Mouse (Mus musculus): ENCODE data around the gene Gpatch4.

Gene Gpatch4

DNA sequence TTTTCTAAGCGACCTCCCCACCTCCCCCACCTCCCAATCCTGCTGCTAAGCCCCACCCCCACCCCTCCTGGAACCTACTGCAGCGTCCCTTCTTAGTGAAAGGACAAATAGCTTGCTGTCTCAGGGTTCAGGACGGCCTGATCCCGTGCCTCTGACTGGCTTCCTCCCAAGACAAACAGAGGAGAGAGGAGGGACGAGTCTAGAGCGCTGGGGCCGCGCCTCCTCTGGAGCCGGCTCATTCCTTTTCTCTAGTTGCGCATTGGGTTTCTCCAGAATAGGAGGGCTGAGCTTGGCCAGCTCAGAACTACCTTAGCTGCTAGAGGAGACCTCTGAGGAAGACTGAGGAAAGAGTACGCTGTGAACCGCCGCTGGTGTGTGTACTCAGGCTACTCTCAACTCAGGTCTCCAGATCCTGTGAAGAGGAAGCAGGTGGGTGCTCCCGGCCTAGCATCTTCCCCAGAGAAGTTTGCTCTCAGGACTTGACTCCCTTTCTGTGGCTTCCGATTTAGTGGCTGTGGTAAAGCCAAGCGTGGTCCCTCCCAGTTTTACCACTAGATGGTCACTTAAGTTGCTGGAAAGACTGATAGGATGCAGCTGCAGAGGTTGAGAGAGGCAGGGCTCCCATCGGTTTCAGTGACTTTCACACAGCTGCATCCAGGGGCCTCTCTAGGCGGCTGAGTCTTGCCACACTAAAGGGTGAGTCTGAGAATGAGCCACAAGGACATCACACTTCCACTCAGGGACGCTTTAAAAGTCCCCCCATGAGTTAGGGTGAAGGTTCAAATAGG lies 12.1 kb upstream of the Gpatch4 start:
- DNase-seq (ENCODE audit: low read depth, low spot score), result no peak

DNA sequence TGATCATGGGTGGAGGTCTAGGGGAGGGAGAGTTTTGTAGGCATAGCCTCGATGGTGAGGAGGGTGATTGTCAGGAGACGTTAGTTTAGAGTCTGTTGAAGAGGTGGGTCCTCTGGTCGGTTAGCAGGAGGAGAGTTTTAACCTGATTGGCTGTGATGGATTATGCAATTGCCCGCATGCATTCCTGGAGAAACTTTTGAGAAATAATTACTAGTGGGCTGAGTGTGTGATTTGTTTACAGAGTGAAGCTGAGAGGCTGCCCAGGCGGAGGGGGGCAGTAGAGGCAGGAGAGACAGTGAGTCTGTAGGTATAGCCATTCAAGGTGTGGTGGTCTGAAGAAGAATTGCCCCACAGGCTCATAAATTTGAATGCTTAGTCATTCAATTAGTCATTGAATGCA lies 9.4 kb upstream of the Gpatch4 start:
- DNase-seq (ENCODE audit: low read depth, low spot score), result no peak

DNA sequence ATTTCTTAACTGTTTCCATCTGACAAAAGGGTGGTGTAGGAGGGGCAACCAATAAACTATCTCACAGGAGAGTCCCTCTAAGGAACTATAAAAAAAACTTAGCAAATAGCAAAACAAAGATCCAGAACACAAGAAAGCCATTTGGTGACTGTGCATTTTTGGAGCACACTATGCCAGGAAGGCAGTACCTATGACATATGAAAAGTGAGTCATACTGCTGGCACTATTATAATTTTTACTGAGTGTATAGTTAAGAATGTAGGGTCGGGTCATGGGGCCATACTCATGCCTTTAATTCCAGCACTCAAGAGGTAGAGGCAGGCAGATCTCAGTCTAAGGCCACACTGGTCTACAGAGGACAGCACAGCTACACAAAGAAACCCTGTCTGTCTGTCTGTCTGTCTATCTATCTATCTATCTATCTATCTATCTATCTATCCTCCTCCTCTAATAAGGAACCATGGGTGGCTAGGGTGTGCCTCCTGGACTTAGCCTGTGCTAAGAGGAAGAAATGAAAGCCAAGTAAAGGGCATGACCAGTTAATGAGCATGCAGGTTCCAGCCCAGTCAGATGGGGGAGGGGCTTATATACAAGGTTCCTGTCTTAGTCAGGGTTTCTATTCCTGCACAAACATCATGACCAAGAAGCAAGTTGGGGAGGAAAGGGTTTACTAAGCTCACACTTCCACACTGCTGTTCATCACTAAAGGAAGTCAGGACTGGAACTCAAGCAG lies 7.2 kb upstream of the Gpatch4 start:
- DNase-seq (ENCODE audit: low read depth, low spot score), result no peak

DNA sequence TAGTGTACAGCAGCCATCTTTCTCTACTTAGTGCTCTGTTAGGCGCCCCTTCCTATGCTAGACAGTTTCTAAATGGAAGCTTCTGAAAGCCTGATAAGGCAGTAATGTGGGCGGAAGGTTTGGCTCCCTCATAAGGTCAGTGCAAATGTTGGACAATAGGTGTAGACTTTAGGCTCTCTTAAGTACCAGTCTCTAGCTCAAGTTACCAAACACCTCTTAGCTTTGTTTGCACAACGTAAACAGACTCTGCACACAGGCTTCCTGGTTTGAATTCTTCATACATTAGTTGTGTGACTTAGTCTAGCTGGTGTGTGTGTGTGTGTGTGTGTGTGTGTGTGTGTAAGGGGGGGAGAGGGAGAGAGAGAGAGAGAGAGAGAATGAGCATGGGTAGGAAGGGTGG lies 6.6 kb downstream of the Gpatch4 start:
- DNase-seq (ENCODE audit: low read depth, low spot score), result no peak

DNA sequence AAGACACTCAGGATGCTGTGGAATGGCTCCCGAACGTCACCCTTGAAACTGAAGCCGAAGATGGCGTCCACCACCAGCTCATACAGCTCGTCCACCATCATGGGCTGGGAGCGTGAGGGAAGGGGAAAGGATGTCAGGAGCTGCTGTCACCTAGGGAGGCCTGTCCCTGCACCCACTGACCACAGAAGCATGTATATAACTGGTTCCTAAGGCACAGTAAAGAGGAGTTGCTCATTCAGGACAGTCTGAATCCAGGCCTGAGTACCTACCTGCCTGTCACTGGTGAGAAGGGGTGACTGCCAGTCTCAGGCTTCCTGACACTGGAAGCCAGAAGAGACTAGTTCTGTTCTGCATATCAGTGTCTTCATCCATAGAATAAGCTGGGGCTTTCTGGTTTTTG lies 14.1 kb downstream of the Gpatch4 start:
- DNase-seq (ENCODE audit: low read depth, low spot score), result no peak

DNA sequence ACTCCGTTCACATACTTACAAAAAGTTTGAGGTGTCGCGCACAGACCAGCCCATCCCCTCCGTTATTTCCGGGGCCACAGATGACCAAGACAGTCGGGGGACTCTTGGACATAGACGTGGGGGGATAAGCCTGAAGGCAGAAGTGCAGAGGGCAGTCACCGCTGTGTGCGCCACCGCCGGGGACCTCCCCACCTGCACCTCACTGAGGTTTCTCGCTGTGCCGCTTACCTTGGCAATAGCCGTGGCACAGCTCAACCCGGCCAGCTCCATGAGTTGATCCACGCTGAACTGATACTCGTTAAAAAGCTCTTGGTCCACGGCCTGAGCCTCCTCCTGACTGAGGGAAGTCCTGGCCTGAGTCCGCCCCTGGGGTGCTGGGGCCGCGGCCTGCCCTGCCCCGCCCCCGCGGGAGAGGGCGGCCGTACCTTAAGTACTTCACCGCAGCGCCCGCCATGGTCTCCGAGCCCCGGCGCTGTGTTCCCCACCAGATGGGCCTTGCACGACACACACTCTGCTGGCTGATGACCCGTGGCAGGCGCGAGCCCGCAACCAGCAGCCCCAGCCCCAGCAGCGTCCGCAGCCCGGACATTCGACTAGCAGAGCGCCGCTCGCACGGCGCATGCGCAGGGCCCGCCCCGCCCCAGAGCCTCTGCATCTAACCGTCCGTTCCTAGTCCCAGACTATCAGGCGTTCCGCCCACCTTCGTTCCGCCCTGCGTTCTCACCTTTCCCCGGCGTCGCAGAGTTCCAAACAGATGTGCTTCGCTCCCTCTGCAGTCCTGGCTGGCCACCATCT lies 15.2 kb downstream of the Gpatch4 start, which contains the start of gene Naxe:
Gene Naxe (minus strand): TSS at position 594 of the 795 bp plus-strand sequence.
- peak; percentile 92 for DNase-seq (ENCODE audit: low read depth, low spot score)

DNA sequence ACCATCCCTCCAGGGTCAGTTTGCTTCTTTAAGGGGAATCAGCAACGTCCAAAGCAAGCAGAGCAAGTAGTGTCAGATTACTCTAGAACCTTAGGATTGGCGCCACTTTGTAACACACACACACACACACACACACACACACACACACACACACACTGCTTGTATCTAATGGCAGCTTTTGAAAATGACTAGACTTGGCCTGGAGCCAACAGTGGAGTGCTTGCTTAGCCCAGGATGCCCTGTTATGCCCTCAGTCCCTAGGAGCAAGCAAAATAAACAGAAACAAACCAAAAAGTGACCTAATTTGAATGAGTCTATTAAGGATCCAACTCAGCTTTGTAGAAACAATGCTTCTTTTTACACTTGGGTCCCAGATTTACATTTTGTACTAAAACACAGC lies 25.5 kb downstream of the Gpatch4 start:
- DNase-seq (ENCODE audit: low read depth, low spot score), result no peak

DNA sequence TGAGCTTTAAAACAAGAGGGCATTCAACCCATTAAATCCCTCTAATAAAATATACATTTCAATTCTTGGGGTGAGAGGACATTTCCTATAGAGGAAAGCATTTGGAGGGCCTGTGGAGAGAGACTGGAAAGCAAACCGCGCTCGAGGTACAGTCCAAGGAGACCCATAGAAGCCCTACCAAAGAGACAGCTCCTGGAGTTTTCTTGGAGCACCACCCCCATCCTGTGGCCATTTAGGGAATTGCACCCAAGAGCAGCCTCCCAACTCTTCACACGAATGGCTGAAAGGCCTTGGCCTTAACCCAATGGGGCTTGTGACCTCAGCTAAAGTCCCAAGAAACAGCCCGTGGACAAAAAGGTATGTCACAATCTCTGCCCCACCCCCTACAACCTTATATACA lies 28.9 kb downstream of the Gpatch4 start:
- peak; percentile 87 for DNase-seq (ENCODE audit: low read depth, low spot score)

DNA sequence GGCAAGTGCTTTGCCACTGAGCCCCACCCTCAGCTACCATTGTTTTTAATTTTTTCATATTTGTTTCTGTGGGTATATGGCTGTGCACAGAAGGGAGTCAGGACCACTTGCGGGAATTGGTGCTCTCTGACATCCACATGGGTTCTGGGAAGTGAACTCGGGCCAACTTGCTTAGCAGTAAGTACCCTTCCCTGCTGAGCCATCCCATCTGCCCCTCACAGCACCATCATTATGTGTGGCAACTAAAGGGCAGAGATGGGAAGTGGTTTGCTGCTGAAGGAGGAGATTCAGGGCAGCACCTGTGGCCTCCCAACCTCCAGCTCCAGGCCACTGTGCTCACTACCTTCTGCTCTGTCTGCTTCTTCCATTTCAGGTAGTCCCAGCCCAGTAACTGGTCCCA lies 30.7 kb downstream of the Gpatch4 start:
- no peak for DNase-seq (ENCODE audit: low read depth, low spot score)

DNA sequence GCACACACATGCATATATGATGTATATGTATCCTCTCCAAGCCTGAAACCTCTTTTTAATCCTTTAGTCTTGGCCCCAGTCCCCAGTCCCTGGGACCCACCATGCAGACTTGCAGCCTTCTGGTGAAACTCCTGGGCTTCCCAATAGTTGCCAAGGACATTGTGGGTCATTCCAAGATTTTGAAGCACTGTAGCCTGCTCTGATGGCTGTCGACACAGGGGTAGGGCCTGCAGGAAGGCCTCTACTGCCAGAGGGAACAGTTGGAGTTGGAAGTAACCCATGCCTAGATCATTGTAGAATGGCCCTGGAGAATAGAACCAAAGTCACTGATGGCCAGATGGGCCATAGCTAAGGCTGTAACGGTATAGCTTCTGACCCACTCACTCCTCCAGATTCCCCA lies 31.4 kb downstream of the Gpatch4 start:
- no peak for DNase-seq (ENCODE audit: low read depth, low spot score)

DNA sequence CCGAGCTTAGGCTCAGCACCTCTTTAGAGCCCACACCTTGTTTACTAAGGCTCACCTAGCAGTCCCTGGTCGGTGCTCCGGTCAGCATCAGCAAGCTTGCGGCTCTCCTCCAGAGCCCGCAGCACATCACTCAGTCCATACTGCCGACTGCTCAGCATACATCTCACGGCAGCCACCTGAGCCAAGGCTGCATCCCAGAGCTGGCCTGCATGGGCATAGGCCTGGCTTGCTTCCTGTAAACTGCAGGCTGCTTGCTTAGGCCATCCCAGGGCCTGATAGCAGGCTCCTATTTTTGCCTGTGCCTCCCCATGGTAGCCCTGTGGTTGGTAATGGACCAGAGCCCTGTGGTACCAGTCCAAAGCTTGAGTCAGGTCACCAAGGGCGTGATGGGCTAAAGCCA lies 31.9 kb downstream of the Gpatch4 start:
- DNase-seq (ENCODE audit: low read depth, low spot score), result no peak

DNA sequence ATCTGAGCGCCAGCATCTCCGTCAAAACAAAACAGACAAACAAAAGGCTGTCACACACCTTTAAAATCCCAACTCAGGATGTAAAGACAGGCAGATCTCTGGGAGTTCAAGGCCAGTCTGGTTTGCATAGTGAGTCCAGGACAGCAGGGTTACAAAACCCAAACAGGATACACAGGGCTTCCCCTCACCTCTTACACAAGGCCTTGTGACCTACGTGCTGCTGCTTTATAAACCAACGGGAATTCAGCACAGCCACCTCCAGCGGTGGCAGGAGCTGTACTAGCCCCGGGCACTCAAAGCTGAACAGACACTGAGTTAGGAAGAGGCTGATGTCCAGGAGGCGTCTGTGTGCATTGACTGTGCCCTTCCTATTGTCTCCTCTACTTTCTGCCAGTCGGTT lies 34.5 kb downstream of the Gpatch4 start:
- DNase-seq (ENCODE audit: low read depth, low spot score), result no peak

DNA sequence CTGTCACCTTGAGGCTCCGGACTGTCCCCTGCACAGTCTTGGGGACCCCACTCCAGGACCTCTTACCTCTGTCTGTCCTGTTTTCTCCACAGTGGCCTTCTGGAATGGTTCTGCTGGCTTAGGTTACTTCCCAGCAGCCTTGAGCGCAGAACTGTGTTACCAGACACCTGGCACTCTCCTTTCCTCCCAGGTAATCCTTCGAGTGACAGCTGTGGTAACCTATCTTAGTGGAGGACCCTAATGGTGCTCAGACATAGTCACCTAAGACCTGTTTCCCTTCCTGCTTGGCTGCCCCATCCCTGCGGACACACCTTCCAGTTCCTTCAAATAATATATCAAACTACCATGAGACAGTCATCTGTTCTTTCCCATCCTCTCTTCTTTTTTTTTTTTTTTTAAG lies 35.3 kb downstream of the Gpatch4 start, which contains the start of gene Ttc24:
Gene Ttc24 (minus strand): TSS at position 101 of the 400 bp plus-strand sequence.
- DNase-seq (ENCODE audit: low read depth, low spot score), result no peak

DNA sequence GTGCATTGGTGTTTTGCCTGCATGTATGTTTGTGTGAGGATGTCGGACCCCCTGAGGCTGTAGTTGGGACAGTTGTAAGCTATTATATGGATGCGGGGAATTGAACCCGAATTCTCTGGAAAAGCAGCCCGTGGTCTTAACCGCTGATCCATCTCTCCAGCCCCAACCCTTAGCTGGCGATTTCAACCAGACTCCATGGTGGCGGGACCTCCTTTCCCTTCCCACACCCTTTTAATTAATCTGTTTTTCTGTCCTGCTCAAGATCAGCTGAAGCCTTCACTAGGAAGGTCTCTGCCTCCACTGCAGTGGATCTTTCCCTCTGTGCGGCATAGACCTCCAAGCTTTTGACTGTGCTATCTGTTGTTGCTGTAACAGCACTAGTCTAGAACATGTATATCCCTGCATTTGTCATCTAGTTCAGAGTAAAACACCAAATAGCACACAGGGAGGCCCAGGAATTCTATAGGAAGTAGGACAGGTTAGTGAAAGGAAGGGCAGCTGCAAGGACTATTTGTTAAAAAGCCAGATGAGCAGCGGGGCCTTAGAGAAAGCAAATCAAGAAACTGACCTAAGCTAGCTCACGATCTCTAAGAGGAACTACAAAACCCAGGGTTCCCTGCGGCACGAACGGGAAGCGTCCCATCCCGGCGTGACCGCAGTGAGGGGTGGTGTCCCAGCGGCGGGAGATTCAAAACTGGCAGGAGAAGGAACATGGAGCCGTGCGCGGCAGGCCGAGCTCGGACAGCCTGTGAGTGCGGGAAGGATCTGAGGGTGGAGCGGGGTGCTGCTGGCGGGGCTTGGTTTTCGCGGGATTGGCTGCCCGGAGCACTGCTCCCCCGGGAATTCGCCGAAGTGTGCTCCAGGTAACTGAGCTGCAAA lies 38.7 kb downstream of the Gpatch4 start, which contains the start of gene Iqgap3:
Gene Iqgap3 (plus strand): TSS at position 627 of the 879 bp plus-strand sequence.
- peak; percentile 83 for DNase-seq (ENCODE audit: low read depth, low spot score)

DNA sequence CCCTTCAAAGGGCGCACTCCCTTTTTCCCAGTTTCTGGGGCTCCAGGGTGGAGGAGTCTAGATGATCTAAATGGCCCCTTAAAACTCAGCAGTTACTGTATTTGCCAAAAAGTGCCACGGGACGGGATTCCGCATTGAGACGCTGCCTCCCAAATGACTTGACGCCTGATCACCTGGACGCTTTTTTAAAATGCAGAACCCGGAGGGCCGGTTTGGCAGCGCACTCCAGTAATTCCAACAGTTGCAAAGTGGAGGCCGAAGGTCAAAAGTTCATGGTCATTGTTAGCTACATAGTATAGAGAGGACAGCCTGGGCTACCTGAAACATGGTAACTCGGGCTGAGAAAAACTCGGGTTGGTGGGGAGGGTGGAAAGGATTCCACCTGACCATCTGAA lies 39.3 kb downstream of the Gpatch4 start:
- no peak for DNase-seq (ENCODE audit: low read depth, low spot score)

DNA sequence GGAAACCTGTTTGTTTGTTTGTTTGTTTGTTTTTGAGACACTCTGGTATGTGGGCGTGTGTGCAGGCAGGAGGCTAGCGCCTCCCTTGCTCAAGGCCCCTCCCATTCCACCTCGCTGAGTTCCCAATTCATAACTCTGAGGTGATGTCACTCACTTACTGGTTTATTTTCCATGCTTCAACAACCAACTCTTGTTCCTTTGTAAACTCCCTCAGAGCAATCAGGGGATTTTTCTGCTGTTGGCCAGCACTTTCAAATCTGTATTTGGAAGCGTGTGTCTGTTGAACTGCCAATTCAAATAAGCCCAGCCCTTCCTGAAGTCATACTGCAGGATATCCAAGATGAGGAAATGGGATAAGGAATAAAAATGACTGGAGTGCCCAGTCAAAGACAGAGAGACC lies 39.8 kb downstream of the Gpatch4 start:
- DNase-seq (ENCODE audit: low read depth, low spot score), result peak; percentile 38

DNA sequence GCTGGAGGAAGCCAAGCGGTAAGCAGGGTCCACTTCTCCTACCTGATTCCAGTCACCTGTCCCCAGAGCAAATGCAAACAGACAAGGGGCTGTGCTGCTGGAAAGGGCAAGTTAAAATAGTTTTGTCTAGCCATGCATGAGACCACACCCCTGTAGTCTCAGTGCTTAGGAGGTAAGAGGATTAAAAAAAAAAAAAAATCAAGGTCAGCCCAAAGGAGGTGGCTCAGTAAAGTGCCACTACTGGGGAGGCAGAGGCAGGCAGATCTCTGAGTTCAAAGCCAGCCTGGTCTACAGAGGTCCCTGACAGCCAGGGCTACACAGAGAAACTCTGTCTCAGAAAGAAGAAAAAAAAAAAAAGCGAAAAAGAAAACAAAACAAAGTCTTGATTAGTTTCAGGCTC lies 41.1 kb downstream of the Gpatch4 start:
- DNase-seq (ENCODE audit: low read depth, low spot score), result no peak

DNA sequence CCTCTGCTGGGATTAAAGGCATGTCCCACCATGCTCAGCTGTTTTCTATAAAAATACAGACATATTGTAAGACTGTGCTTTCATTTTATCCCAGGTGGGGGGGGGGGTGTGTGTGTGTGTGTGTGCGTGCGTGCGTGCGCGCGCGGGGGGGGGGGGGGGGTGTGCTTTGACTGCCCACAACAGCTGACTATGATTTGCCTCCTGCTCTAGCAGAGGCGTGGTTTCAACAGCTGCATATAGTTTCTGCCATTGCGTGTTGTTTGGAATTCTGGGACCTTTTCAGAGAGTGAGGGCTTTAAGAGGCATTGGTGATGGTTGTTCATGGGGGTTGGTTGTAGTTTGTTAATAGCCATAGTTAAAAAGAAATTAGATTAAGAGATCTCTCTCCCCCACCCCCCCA lies 42.6 kb downstream of the Gpatch4 start:
- no peak for DNase-seq (ENCODE audit: low read depth, low spot score)

DNA sequence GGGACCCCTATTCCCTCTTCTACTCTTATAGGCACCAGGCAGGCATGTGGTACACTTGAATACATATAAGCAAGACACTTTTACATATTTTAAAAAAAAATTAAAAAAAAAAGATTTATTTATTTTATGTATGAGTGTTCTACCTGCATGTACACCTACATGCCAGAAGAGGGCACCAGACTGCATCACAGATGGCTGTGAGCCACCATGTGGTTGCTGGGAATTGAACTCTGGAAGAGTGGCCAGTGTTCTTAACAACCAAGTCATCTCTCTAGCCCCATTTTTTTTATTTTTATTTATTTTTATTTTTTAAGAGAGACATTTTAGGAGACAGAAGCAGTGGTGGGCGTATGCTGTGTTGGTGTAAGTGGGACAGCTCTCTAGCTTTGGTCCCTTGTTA lies 44.8 kb downstream of the Gpatch4 start:
- DNase-seq (ENCODE audit: low read depth, low spot score), result peak; percentile 70

DNA sequence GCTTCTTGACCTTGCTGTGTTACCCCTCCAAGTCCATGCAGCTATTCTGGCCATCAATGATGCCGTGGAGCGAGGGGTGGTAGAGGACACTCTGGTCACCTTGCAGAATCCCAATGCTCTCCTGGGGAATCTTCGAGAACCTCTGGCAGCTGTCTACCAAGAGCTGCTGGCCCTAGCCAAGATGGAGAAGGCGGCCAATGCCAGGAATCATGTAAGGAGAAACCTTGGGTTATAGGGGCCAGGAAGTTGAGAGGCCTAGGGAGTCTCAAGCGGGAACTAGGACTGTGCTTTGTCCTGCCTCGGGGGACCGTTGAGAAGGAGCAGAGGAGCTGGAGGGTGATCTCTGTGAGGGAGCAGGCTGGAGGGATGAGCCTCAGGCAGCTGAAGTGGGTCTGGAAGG lies 47.2 kb downstream of the Gpatch4 start:
- no peak for DNase-seq (ENCODE audit: low read depth, low spot score)

DNA sequence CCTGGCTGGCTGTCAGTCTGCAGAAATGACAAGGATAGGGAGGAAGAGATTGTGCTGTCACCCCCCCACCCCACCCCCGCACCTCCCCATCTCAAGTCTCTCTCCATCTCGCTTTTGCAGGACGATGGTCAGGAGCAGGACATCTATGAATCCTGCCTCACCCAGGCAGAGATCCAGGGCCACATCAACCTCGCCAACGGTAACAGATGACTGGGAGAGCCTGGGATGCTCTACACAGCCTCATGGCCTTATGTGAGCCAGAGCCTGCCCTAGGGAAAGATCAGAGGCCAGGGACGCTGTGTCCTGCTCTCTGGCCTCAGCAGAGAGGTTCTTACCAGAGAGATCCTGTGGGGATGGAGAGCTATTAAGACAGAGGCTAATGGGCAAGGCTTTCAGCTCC lies 47.7 kb downstream of the Gpatch4 start:
- no peak for DNase-seq (ENCODE audit: low read depth, low spot score)
